9 mouse cellular contexts compared by ENCODE assay signal in the genomic region with DNA sequence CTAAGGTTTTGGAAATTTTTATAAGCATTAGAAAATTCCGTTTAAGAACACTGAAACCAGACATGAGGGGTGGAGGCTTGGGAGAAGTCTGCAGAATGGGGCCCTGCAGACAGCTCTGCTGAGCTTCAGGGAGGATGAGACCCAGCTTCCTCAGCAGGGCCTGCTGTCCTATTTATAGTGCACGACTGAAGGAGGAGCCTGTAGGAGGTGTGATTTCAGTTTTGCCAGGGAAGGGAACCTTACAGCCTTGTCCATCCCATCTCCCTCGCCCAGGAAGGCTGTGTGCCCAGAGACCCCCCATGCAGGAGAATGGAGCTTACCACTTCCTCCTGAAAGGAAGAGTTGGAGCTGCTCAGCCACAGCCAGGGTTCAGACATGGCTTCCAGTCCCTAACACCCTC. TPM values are rescaled to one million over a fixed set of nuclear protein-coding genes. Genes with fewer than 3 reads are reported as not detected.
A peak's percentile ranks its signal among the peaks of the same experiment; 100 is the strongest.
DNase-seq lines count a peak whose midpoint lies in the region; ATAC-seq lines count a peak whose summit lies in the region.
"Had no signal": no experiment of that assay in that cellular context is flagged by ENCODE, and none has a peak within 500 bp of the region (broad histone marks: within the 10 kb centered on the region; RNA-seq: fewer than 3 reads in every experiment).

No protein-coding gene starts in this region.

- H3K4me2 ChIP-seq in lung, embryonic 15.5 days: peak overlapping the region; percentile 92
- peak overlapping the region; percentile 95 for H3K4me2 ChIP-seq in embryonic facial prominence, embryonic 15.5 days (replicated peaks)
- peak overlapping the region; percentile 99 for H3K4me2 ChIP-seq in intestine, embryonic 15.5 days (replicated peaks)
- H3K4me2 ChIP-seq in midbrain, embryonic 13.5 days (replicated peaks): peak overlapping the region; percentile 90

- H3K4me3 ChIP-seq in lung, embryonic 15.5 days: peak overlapping the region; percentile 45; the same call in 1 of the 2 replicates
- H3K4me3 ChIP-seq in embryonic facial prominence, embryonic 15.5 days (replicated peaks): peak overlapping the region; percentile 51
- H3K4me3 ChIP-seq in intestine, embryonic 15.5 days (replicated peaks): peak overlapping the region; percentile 51
- H3K4me3 ChIP-seq in midbrain, embryonic 13.5 days (replicated peaks): peak overlapping the region; percentile 50

- H3K27me3 ChIP-seq in lung, embryonic 15.5 days: peaks cover 48% of the 10 kb centered on the region
- peaks cover 22% of the 10 kb centered on the region for H3K27me3 ChIP-seq in embryonic facial prominence, embryonic 15.5 days
- H3K27me3 ChIP-seq in intestine, embryonic 15.5 days (replicated peaks): peaks cover 22% of the 10 kb centered on the region
- H3K27me3 ChIP-seq in midbrain, embryonic 13.5 days: peaks cover 18% of the 10 kb centered on the region

- H3K9me3 ChIP-seq in lung, embryonic 15.5 days: no peaks in the 10 kb centered on the region
- no peaks in the 10 kb centered on the region for H3K9me3 ChIP-seq in embryonic facial prominence, embryonic 15.5 days (replicated peaks)
- H3K9me3 ChIP-seq in intestine, embryonic 15.5 days: no peaks in the 10 kb centered on the region
- H3K9me3 ChIP-seq in midbrain, embryonic 13.5 days: no peaks in the 10 kb centered on the region

- ATAC-seq in lung, embryonic 15.5 days (ENCODE audit: borderline replicate concordance, extremely low read depth, low FRiP score, low TSS enrichment): no peak
- ATAC-seq in embryonic facial prominence, embryonic 15.5 days (ENCODE audit: insufficient number of reproducible peaks, low FRiP score, low TSS enrichment, low read depth): no peak
- ATAC-seq in intestine, embryonic 15.5 days: no peak
- peak; percentile 38 for ATAC-seq in midbrain, embryonic 13.5 days
- ATAC-seq in erythroid progenitor cell, adult 5-6 weeks (replicated peaks; ENCODE audit: low FRiP score, poor library complexity, severe bottlenecking): no peak

- 8% methylated on average over 3 of the region's 3 CpGs for WGBS in lung, embryonic 15.5 days
- 17% methylated on average over 3 of the region's 3 CpGs for WGBS in embryonic facial prominence, embryonic 15.5 days
- WGBS in intestine, embryonic 15.5 days: 14% methylated on average over 3 of the region's 3 CpGs
- WGBS in midbrain, embryonic 13.5 days: 18% methylated on average over 3 of the region's 3 CpGs

- no peak overlapping the region for H3K9ac ChIP-seq in lung, embryonic 15.5 days
- H3K9ac ChIP-seq in embryonic facial prominence, embryonic 15.5 days: no peak overlapping the region
- H3K9ac ChIP-seq in intestine, embryonic 15.5 days: no peak overlapping the region
- peak overlapping the region; percentile 69 for H3K9ac ChIP-seq in midbrain, embryonic 13.5 days (replicated peaks)

- H3K36me3 ChIP-seq in lung, embryonic 15.5 days: no peaks in the 10 kb centered on the region
- no peaks in the 10 kb centered on the region for H3K36me3 ChIP-seq in embryonic facial prominence, embryonic 15.5 days
- no peaks in the 10 kb centered on the region for H3K36me3 ChIP-seq in intestine, embryonic 15.5 days
- no peaks in the 10 kb centered on the region for H3K36me3 ChIP-seq in midbrain, embryonic 13.5 days

- DNase-seq in lung, adult 18-20 months: no peak
- DNase-seq in spleen, postnatal 10 days (ENCODE audit: low spot score in 2 of 2): no peak
- no peak for DNase-seq in c-Kit-positive CD71-positive TER-119-positive erythroid progenitor cells, embryonic 14.5 days (ENCODE audit: low spot score)

- H3K4me1 ChIP-seq in lung, embryonic 15.5 days: peaks cover 19% of the 10 kb centered on the region
- H3K4me1 ChIP-seq in embryonic facial prominence, embryonic 15.5 days: peaks cover 22% of the 10 kb centered on the region
- peaks cover 18% of the 10 kb centered on the region; the same call in 1 of the 2 replicates for H3K4me1 ChIP-seq in intestine, embryonic 15.5 days (replicated peaks)
- H3K4me1 ChIP-seq in midbrain, embryonic 13.5 days (replicated peaks): peaks cover 18% of the 10 kb centered on the region

- no peak overlapping the region for H3K27ac ChIP-seq in lung, embryonic 15.5 days
- no peak overlapping the region for H3K27ac ChIP-seq in embryonic facial prominence, embryonic 15.5 days (replicated peaks)
- no peak overlapping the region for H3K27ac ChIP-seq in intestine, embryonic 15.5 days
- H3K27ac ChIP-seq in midbrain, embryonic 13.5 days: peak overlapping the region; percentile 76

RNA-seq across cellular contexts. Expression of gene Tppp, which starts 1.5 kb away (rescaled TPM):
- polyA plus RNA-seq in lung, embryonic 15.5 days (2015; fragmentation: Nextera tagmentation; extraction: Ambion mirVana): 1.1 and 1.5 TPM in 2 replicates
- polyA plus RNA-seq in embryonic facial prominence, embryonic 15.5 days (2015; fragmentation: Nextera tagmentation; extraction: Ambion mirVana): 1.6 and 2.0 TPM in 2 replicates
- 2.1 and 2.3 TPM in 2 replicates for polyA plus RNA-seq in intestine, embryonic 15.5 days (2015; fragmentation: Nextera tagmentation; extraction: Ambion mirVana)
- 6.4 and 6.7 TPM in 2 replicates for polyA plus RNA-seq in midbrain, embryonic 13.5 days (2015; fragmentation: Nextera tagmentation; extraction: Ambion mirVana)
- total RNA-seq in erythroid progenitor cell, adult 5-6 weeks (2015; ENCODE audit: low replicate concordance): 0.36 and 0.42 TPM in 2 replicates
- total RNA-seq in erythroid progenitor cell, adult 5-6 weeks (2017; ENCODE audit: low replicate concordance): 0.08 and 1.0 TPM in 2 replicates

RNA-seq across cellular contexts. Expression of gene Zdhhc11, which starts 47.0 kb away (rescaled TPM):
- not detected in 2 replicates for polyA plus RNA-seq in lung, embryonic 15.5 days (2015; fragmentation: Nextera tagmentation; extraction: Ambion mirVana)
- polyA plus RNA-seq in embryonic facial prominence, embryonic 15.5 days (2015; fragmentation: Nextera tagmentation; extraction: Ambion mirVana): not detected in 2 replicates
- polyA plus RNA-seq in intestine, embryonic 15.5 days (2015; fragmentation: Nextera tagmentation; extraction: Ambion mirVana): not detected in 2 replicates
- polyA plus RNA-seq in midbrain, embryonic 13.5 days (2015; fragmentation: Nextera tagmentation; extraction: Ambion mirVana): not detected in 2 replicates
- total RNA-seq in erythroid progenitor cell, adult 5-6 weeks (2015; ENCODE audit: low replicate concordance): not detected in 2 replicates
- total RNA-seq in erythroid progenitor cell, adult 5-6 weeks (2017; ENCODE audit: low replicate concordance): not detected in 2 replicates
- total RNA-seq: layer of hippocampus, postnatal 25 days had no signal

RNA-seq across cellular contexts. Expression of gene Cep72, which starts 51.4 kb away (rescaled TPM):
- polyA plus RNA-seq in lung, embryonic 15.5 days (2015; fragmentation: Nextera tagmentation; extraction: Ambion mirVana): 14.7 and 16.9 TPM in 2 replicates
- 9.7 and 11.3 TPM in 2 replicates for polyA plus RNA-seq in embryonic facial prominence, embryonic 15.5 days (2015; fragmentation: Nextera tagmentation; extraction: Ambion mirVana)
- polyA plus RNA-seq in intestine, embryonic 15.5 days (2015; fragmentation: Nextera tagmentation; extraction: Ambion mirVana): 14.1 and 15.2 TPM in 2 replicates
- 13.0 and 14.1 TPM in 2 replicates for polyA plus RNA-seq in midbrain, embryonic 13.5 days (2015; fragmentation: Nextera tagmentation; extraction: Ambion mirVana)
- total RNA-seq in erythroid progenitor cell, adult 5-6 weeks (2015; ENCODE audit: low replicate concordance): 17.2 and 22.7 TPM in 2 replicates
- total RNA-seq in erythroid progenitor cell, adult 5-6 weeks (2017; ENCODE audit: low replicate concordance): 24.7 and 28.1 TPM in 2 replicates
